Mouse (Mus musculus): ENCODE measurements at regions not wholly inside any gene's neighbourhood (a gene's known extent, or its start where the extent isn't known, plus 50 kb on each side); places are given as distances from the start of the nearest gene placed in this dataset.

- peak; percentile 87 for DNase-seq
These were observed 92.7 kb upstream of the Rap2b start for GRCm38 (mm10) chr3:61268453-61269335.

- no peak for DNase-seq
These were observed 75.4 kb upstream of the Rap2b start for GRCm38 (mm10) chr3:61285924-61286520.

GRCm38 (mm10) chr3:61288195-61288594, 73.2 kb upstream of the Rap2b start:
- DNase-seq = no peak

- no peak for DNase-seq
These were observed 66.6 kb upstream of the Rap2b start for GRCm38 (mm10) chr3:61294855-61295254.

GRCm38 (mm10) chr3:61297290-61297689, 64.1 kb upstream of the Rap2b start:
- no peak for DNase-seq

GRCm38 (mm10) chr3:61302214-61302613, 59.2 kb upstream of the Rap2b start:
- DNase-seq = no peak

GRCm38 (mm10) chr3:61303485-61303884, 58.0 kb upstream of the Rap2b start:
- no peak for DNase-seq

GRCm38 (mm10) chr3:61306306-61306705, 55.1 kb upstream of the Rap2b start:
- DNase-seq = no peak

- DNase-seq = no peak
These were observed 52.7 kb upstream of the Rap2b start for GRCm38 (mm10) chr3:61308764-61309163.

- no peak for DNase-seq
These were observed 52.2 kb upstream of the Rap2b start for GRCm38 (mm10) chr3:61309197-61309596.

Data from heart, adult 11 months (tissue).